Mouse (Mus musculus): ENCODE measurements around the gene Mapk8ip2. TPM values are rescaled to one million over a fixed set of nuclear protein-coding genes. Genes with fewer than 3 reads are reported as not detected.

Mapk8ip2 gene
- polyA plus RNA-seq, 1 experiment from 2014 or later = 2.0 TPM

GRCm38 (mm10) chr15:89476475-89476815 is 22.7 kb downstream of the Mapk8ip2 start:
- peak overlapping the region; percentile 54 for H3K9ac ChIP-seq (ENCODE audit: low read depth, low read length)
- H3K9me3 ChIP-seq (ENCODE audit: control insufficient read depth) = no peaks in the 10 kb centered on the region
- 6% methylated on average over 5 of the region's 5 CpGs for WGBS
- H3K4me2 ChIP-seq (replicated peaks; ENCODE audit: low read depth) = peak overlapping the region; percentile 92
- ATAC-seq = no peak
- H3K36me3 ChIP-seq (ENCODE audit: control insufficient read depth, insufficient read depth) = peaks cover 6% of the 10 kb centered on the region; the same call in 1 of the 2 replicates
- H3K27ac ChIP-seq (ENCODE audit: low read depth, low read length) = peak overlapping the region; percentile 71
- 0 out of 2 replicates have a peak, but pooled peaks cover 3% of the 10 kb centered on the region for H3K4me1 ChIP-seq (replicated peaks; ENCODE audit: control insufficient read depth, insufficient read depth, low read length)
- no peak for TF ChIP-seq CTCF (IDR thresholded peaks at IDR 0.05; ENCODE audit: low read depth)
- no peaks in the 10 kb centered on the region for H3K27me3 ChIP-seq (replicated peaks; ENCODE audit: control insufficient read depth, insufficient read depth, low read length)
- peak overlapping the region; percentile 49 for H3K4me3 ChIP-seq (ENCODE audit: low read depth, low read length)

GRCm38 (mm10) chr15:89477091-89477491 is 23.4 kb downstream of the Mapk8ip2 start, which contains the start of gene Arsa:
TSS of gene Arsa (minus strand) at chr15:89477425.
- peak within 1 kb of the TSS; percentile 49 for H3K4me3 ChIP-seq (ENCODE audit: low read depth, low read length)
- H3K27me3 ChIP-seq (replicated peaks; ENCODE audit: control insufficient read depth, insufficient read depth, low read length) = no peaks in the 10 kb centered on the region
- WGBS = 44% methylated on average over 9 of the region's 9 CpGs
- 0 out of 2 replicates have a peak, but pooled peaks cover 3% of the 10 kb centered on the region for H3K4me1 ChIP-seq (replicated peaks; ENCODE audit: control insufficient read depth, insufficient read depth, low read length)
- H3K9me3 ChIP-seq (ENCODE audit: control insufficient read depth) = no peaks in the 10 kb centered on the region
- H3K9ac ChIP-seq (ENCODE audit: low read depth, low read length) = peak within 1 kb of the TSS; percentile 54
- H3K27ac ChIP-seq (ENCODE audit: low read depth, low read length) = peak within 1 kb of the TSS; percentile 71
- peak within 1 kb of the TSS; percentile 92 for H3K4me2 ChIP-seq (replicated peaks; ENCODE audit: low read depth)
- no peak for ATAC-seq
- H3K36me3 ChIP-seq (ENCODE audit: control insufficient read depth, insufficient read depth) = peaks cover 6% of the 10 kb centered on the region; the same call in 1 of the 2 replicates
- no peak for TF ChIP-seq CTCF (IDR thresholded peaks at IDR 0.05; ENCODE audit: low read depth)

GRCm38 (mm10) chr15:89477806-89478205 is 24.1 kb downstream of the Mapk8ip2 start:
- Histone ChIP-seq H3K27me3 (replicated peaks; ENCODE audit: control insufficient read depth, insufficient read depth, low read length) (no peaks in the 10 kb centered on the region), H3K36me3 (ENCODE audit: control insufficient read depth, insufficient read depth) (peaks cover 6% of the 10 kb centered on the region; the same call in 1 of the 2 replicates), H3K9me3 (ENCODE audit: control insufficient read depth) (no peaks in the 10 kb centered on the region), H3K4me1 (replicated peaks; ENCODE audit: control insufficient read depth, insufficient read depth, low read length) (0 out of 2 replicates have a peak, but pooled peaks cover 3% of the 10 kb centered on the region), H3K4me2 (replicated peaks; ENCODE audit: low read depth) (no peak overlapping the region), H3K4me3 (ENCODE audit: low read depth, low read length) (no peak overlapping the region), H3K9ac (ENCODE audit: low read depth, low read length) (no peak overlapping the region), H3K27ac (ENCODE audit: low read depth, low read length) (no peak overlapping the region)
- TF ChIP-seq CTCF (IDR thresholded peaks at IDR 0.05; ENCODE audit: low read depth) = no peak
- no peak for ATAC-seq
- 73% methylated on average over 8 of the region's 8 CpGs for WGBS

GRCm38 (mm10) chr15:89478622-89479021 is 24.9 kb downstream of the Mapk8ip2 start:
- H3K4me1 ChIP-seq (replicated peaks; ENCODE audit: control insufficient read depth, insufficient read depth, low read length) = 0 out of 2 replicates have a peak, but pooled peaks cover 3% of the 10 kb centered on the region
- ATAC-seq = no peak
- no peak overlapping the region for H3K4me3 ChIP-seq (ENCODE audit: low read depth, low read length)
- H3K27me3 ChIP-seq (replicated peaks; ENCODE audit: control insufficient read depth, insufficient read depth, low read length) = no peaks in the 10 kb centered on the region
- H3K9ac ChIP-seq (ENCODE audit: low read depth, low read length) = no peak overlapping the region
- WGBS = 75% methylated on average over 3 of the region's 3 CpGs
- H3K9me3 ChIP-seq (ENCODE audit: control insufficient read depth) = no peaks in the 10 kb centered on the region
- no peak overlapping the region for H3K27ac ChIP-seq (ENCODE audit: low read depth, low read length)
- H3K36me3 ChIP-seq (ENCODE audit: control insufficient read depth, insufficient read depth) = peaks cover 6% of the 10 kb centered on the region; the same call in 1 of the 2 replicates
- no peak overlapping the region for H3K4me2 ChIP-seq (replicated peaks; ENCODE audit: low read depth)
- TF ChIP-seq CTCF (IDR thresholded peaks at IDR 0.05; ENCODE audit: low read depth) = no peak

- no peaks in the 10 kb centered on the region for H3K27me3 ChIP-seq (replicated peaks; ENCODE audit: control insufficient read depth, insufficient read depth, low read length)
- no peaks in the 10 kb centered on the region for H3K9me3 ChIP-seq (ENCODE audit: control insufficient read depth)
- TF ChIP-seq CTCF (IDR thresholded peaks at IDR 0.05; ENCODE audit: low read depth) = no peak
- H3K9ac ChIP-seq (ENCODE audit: low read depth, low read length) = no peak overlapping the region
- H3K4me1 ChIP-seq (replicated peaks; ENCODE audit: control insufficient read depth, insufficient read depth, low read length) = no peaks in the 10 kb centered on the region
- no peak overlapping the region for H3K4me2 ChIP-seq (replicated peaks; ENCODE audit: low read depth)
- no peaks in the 10 kb centered on the region for H3K36me3 ChIP-seq (ENCODE audit: control insufficient read depth, insufficient read depth)
- no peak for ATAC-seq
- H3K4me3 ChIP-seq (ENCODE audit: low read depth, low read length) = no peak overlapping the region
- 63% methylated on average over 8 of the region's 8 CpGs for WGBS
- H3K27ac ChIP-seq (ENCODE audit: low read depth, low read length) = no peak overlapping the region
Measured at GRCm38 (mm10) chr15:89480584-89480983, 26.9 kb downstream of the Mapk8ip2 start.

GRCm38 (mm10) chr15:89488182-89488581 is 34.5 kb downstream of the Mapk8ip2 start:
- 71% methylated on average over 12 of the region's 12 CpGs for WGBS

More at GRCm38 (mm10) chr15:89488182-89488581, 34.5 kb downstream of the Mapk8ip2 start:
- Histone ChIP-seq H3K4me3 (ENCODE audit: low read depth, low read length) (no peak overlapping the region), H3K4me1 (replicated peaks; ENCODE audit: control insufficient read depth, insufficient read depth, low read length) (no peaks in the 10 kb centered on the region), H3K4me2 (replicated peaks; ENCODE audit: low read depth) (no peak overlapping the region), H3K27me3 (replicated peaks; ENCODE audit: control insufficient read depth, insufficient read depth, low read length) (no peaks in the 10 kb centered on the region), H3K9me3 (ENCODE audit: control insufficient read depth) (no peaks in the 10 kb centered on the region), H3K9ac (ENCODE audit: low read depth, low read length) (no peak overlapping the region), H3K36me3 (ENCODE audit: control insufficient read depth, insufficient read depth) (no peaks in the 10 kb centered on the region), H3K27ac (ENCODE audit: low read depth, low read length) (no peak overlapping the region)
- no peak for TF ChIP-seq CTCF (IDR thresholded peaks at IDR 0.05; ENCODE audit: low read depth)
- ATAC-seq = no peak
